Mouse (Mus musculus): ENCODE results near the gene Birc3.

DNA sequence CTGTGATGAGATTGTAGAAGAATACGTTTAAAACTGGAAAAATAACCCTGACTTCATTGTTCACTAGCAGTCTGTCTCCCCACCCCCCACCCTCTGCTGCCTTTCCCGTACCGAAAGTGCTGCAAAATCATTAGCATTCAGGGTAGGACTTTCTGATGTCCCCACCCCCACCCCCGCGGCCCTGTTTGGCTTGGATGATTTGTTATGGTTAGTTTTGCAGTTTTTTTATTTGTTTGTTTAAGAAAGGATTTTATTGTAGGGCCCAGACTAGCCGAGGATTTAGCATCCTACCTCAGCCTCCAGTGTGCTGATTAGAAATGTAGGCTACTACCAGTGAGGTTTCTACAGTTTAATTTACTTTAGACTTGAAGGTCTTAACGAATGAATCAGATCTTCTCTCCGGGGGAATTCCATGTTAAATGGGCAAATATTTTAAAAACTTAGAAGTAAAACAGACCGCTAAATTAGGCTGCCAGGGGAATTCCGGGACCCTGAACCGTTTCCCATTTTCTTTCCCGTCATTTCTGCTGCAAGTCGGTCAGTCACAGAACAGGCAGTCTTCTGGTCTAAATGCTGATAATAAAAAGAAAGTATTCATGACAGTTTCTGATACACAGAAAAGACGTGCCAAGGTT lies 35.1 kb downstream of the Birc3 start:
- no peak for TF ChIP-seq CTCF (IDR thresholded peaks at IDR 0.05; ENCODE audit: low read depth, low read length)
- no peak for TF ChIP-seq POLR2A (IDR thresholded peaks at IDR 0.05; ENCODE audit: borderline replicate concordance, low read depth, low read length)

Data from bone marrow macrophage, adult 2 months (primary cell).